Mouse (Mus musculus): Measurements from ENCODE around the gene Hacd2.

Gene Hacd2

GRCm38 (mm10) chr16:35022242-35023137, at the start of gene Hacd2:
Gene Hacd2, plus strand, starts transcription at chr16:35022428.
- in situ Hi-C loops (cut with MboI): no loop called here

GRCm38 (mm10) chr16:34972471-34972870, 49.8 kb upstream of the Hacd2 start:
- in situ Hi-C loops (cut with MboI): no loop called here

DNA sequence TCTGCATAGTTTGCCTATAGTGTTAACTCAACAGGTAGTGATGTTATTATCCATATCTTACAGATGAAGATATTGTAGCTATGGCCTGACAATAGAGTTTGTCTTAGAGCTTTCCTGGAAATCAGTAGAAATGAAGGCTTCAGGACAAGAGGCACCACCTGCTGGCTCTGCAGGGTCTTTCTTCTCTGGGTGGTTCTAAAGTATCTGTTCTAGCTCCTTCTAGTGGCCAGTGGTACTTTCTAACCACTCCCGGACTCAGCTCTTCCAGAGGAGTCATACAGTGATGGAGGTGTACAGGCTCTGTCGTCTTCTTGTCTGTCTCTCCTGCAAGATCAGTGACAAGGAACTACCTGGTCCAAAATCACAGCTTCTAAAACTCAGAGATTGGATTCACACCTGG, 46.7 kb upstream of the Hacd2 start:
- in situ Hi-C loops (cut with MboI): no loop called here

- in situ Hi-C loops (cut with MboI): no loop called here
Measured at GRCm38 (mm10) chr16:34976630-34977029, 45.6 kb upstream of the Hacd2 start.

DNA sequence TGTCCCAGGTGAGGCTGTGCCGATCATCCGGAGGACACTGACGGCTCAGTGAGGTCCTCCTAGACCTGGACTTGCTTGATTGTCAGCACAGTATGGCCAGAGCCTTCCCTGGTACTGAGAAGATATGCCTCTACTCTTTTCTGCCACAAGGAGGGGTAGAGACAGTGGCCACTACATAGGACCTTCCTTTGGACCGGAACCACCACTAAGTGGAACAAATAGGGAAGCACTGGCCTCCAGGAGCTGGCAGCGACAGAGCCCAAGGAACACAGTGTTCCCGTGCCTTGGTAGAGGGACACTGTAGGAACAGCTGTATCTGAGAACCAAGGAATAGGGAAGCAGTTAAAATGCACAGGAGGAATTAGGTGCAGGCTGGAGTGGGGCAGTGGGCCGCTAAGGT, 44.2 kb upstream of the Hacd2 start:
- in situ Hi-C loops (cut with MboI): no loop called here

- in situ Hi-C loops (cut with MboI): no loop called here
Measured at GRCm38 (mm10) chr16:34981009-34981408, 41.2 kb upstream of the Hacd2 start.

DNA sequence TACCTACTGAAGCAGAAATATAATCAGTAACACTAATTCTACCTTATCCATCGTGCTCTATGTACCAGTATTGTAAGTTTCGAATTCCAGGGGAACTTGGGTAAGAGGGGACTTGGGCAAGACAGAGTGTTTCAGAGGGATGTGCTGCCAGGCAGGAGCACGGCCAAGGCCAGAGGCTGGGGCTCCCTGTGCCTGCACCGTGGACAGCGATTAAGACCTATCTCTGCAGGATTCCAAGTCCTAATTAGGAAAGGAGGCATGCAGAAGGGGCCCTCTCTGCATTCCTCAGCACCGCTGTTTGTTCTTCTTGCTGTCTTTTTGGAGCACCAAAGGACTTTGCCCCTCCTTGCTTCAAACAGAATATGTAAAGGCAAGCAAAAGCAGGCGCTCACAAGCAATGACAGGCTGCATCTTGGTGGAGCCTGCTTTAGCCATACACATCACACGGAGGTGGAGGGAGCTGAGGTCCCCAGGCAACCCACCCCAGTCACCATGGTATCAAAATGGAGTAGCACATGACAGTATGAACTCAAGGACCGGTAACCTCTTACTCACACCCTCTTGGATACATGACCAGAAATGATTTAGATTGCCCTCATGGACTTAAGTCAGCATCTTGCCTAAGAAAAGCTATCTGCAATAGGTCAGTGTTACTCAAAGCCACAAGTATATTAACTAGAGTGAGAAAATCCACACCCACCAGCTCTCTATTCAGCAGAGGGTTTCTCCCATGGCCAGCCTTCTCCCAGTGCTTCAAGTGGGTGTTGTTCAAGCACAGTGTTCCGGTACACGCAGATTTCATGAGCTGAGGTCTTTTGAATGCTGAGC, 37.8 kb upstream of the Hacd2 start:
- in situ Hi-C loops (cut with MboI): no loop called here

DNA sequence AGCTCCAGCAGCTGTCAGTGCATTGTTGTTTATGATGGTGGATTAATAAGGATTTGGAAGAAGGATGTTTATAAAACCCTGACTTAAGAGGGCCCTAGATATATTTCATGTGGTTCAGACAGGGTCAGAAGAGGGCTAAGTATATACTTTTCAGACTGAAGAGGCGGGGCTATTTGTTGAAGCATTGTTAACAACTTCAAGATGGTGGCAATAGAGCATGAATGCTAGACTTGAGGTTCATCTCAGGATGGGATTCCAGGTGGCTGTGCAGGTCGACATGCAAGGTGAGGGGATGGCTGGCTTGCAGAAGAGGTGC, 37.2 kb upstream of the Hacd2 start:
- in situ Hi-C loops (cut with MboI): no loop called here

DNA sequence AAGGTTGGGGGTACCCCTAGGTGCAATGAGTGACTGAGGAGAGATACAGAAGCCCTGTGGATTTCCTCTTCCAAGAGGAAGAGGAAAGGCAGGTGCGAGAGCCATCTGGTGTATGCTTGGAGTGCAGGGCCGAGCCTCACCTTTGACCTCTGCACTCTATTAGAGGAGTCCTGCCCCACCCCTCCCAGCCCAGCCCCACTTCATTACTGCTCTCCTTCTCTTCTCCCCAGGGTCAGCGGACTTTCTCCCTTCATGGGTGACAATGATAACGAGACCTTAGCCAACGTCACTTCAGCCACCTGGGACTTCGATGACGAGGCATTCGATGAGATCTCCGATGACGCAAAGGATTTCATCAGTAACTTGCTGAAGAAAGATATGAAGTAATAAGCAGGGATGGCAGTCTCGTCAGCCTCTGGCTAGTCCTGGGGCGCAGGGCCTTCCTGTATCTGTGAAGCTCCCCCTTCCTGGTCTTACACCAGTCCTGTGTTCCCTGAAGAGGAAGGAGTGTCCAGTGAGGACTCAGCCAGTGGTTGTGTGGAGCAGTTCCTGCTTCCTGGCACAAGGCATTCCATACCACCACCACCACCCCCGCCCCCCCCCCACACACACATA, 35.9 kb upstream of the Hacd2 start:
- in situ Hi-C loops (cut with MboI): no loop called here

DNA sequence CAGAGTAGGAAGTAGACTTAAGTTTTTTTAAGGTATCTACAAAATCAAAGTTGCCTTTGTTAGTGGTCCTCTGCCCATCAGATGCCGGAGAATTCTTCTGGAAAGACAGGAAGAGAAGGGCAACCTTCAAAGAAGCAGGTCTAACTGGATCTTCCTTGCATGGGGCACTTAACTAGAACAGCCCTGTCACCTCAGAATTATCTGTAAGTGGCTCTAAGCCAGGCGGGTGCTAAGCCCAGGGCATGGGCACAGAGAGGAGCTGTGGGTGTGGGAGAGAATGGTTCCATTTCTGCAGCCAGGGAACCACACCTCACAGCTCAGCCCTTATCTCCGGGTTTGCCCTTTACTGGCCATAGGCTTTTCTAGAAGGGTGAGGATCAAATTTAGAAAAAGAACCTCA, 30.9 kb upstream of the Hacd2 start:
- in situ Hi-C loops (cut with MboI): no loop called here

DNA sequence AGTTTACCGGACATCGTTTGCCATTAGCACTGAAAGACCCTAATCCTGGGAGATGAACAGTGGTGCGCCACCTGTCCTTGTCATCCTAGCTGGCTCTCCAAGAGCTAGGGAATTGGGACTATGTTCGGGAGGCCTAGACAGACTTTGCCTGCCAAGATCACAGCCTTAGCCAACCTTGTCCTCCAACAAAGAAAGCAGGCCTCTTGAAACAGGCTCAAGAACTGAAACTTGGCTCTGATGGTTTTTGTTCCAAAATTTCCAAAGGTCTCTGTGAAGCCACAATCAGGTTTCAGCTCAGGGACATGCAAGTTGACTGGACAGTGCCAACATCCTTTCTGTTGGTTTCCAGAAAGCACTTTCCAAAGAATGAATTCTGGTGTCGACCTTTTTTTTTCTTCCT, 29.4 kb upstream of the Hacd2 start:
- in situ Hi-C loops (cut with MboI): no loop called here

DNA sequence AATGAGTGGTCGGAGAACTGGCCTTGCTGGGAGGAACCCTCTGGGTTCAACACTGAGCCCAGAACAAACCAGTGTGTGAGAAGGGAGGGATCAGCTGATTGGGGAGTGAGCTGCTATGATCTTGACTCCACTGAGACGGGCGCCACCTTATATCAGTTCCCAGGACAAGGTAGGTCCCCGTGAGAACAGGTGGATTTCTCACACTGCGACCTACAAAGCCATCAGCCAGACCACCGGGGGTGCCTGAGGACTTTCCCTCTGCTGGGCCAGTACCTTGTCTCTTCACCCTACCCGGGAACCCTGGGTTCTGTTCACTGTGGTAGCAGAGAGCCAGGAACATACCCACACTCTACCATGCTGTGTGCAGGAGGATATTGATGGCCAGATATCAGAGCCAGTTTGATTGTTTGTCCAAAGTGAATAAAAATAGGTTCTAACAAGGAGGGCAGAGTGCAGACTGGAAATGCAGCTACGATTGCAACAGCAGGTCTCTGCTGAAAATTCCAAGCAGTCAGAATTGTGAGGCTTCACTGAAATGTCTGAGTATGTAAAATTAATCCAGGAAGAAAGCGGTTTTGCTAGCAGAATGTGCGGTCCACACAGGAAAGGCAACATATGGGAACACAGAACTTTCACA, 28.4 kb upstream of the Hacd2 start:
- in situ Hi-C loops (cut with MboI): no loop called here

DNA sequence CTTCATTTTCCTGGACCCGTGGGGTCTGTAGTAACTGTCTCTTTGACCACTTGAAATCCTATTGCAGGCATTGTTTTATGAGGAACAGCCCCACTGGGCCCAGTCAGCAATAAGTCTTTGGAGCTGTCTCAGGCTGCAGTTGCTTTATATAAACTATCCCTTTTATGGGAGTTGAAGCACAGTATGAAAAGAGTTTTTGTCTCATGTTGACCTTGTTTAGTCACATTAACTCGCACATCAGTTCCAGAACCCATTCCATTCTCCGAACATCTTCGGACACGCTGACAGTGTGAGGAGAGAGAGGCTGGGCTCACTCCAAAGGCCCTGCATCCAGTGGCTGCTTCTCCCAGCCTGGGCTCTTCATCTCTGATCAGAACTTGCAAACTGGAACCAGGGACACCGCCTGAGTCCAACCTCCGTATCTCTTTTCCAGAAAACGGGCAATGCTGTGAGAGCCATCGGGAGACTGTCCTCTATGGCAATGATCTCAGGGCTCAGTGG, 27.5 kb upstream of the Hacd2 start:
- in situ Hi-C loops (cut with MboI): no loop called here

- in situ Hi-C loops (cut with MboI): no loop called here
Measured at GRCm38 (mm10) chr16:34996133-34996532, 26.1 kb upstream of the Hacd2 start.

DNA sequence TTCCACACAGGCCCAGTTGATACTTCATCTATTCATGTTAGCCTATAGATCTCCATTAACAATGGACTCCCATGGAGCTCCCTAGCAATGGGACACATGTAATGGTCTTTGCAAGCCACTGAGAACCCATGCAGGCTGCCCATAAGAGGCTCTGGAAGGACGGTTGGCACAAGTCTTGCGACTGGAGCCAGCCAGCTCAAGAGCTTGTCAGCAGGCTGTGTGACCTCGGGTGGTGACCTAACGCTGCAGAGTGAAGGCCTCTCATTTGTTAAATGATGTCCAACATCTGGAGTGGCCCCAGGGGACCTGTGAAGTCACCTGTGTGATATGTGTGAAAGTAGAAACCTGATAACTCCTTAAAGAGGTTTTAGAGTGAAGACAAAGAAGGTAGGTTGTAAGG, 25.2 kb upstream of the Hacd2 start:
- in situ Hi-C loops (cut with MboI): no loop called here

DNA sequence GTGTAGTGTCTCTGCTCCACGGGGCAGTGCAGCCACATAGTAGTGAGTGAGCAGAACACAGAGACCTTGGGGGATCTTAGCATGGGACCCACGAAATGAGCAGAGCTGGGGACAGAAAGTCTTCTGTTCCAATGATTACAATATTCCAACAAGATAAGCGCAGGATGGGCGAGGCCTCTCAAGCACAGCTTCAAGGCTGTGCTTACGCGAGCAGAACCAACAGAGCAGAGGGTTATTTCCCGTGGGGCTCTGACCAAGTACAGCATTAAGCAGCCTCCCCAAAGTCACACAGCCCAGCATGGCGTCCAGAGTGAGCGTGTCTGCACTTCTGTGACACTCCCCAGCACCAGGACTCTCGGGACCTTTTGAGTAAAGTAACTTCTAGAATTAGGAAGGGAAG, 24.7 kb upstream of the Hacd2 start:
- in situ Hi-C loops (cut with MboI): no loop called here

GRCm38 (mm10) chr16:34999016-34999415, 23.2 kb upstream of the Hacd2 start:
- in situ Hi-C loops (cut with MboI): no loop called here

GRCm38 (mm10) chr16:34999986-35000385, 22.2 kb upstream of the Hacd2 start:
- in situ Hi-C loops (cut with MboI): no loop called here

GRCm38 (mm10) chr16:35000923-35001560, 21.2 kb upstream of the Hacd2 start:
- in situ Hi-C loops (cut with MboI): no loop called here

- in situ Hi-C loops (cut with MboI): no loop called here
Measured at GRCm38 (mm10) chr16:35004356-35004755, 17.9 kb upstream of the Hacd2 start.

- in situ Hi-C loops (cut with MboI): no loop called here
Measured at GRCm38 (mm10) chr16:35004756-35005155, 17.5 kb upstream of the Hacd2 start.

DNA sequence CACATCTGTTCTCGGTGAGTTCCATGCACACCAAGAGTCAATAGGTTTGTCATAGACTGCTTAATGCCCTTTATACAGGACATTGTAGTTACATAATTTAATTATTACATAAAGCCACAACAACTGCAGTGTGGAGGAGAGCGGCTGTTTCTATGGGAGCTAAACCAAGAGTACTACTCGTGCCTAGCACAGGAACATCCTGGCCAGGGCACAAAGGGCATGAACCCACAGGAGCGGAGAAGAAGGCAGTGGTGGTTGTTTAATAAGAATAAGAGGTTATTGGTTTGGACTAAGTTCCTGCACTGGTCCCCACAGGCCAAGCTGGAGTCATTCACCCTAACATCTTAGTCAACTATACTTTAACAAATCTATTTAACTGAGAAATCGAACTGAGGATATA, 16.0 kb upstream of the Hacd2 start:
- in situ Hi-C loops (cut with MboI): no loop called here
